Comparison of ENCODE assay signal across 26 mouse cellular contexts in genomic region chr17:46796743-46797142, GRCm38 (mm10). TPM values are rescaled to one million over a fixed set of nuclear protein-coding genes. Genes with fewer than 3 reads are reported as not detected.
"Had no signal": no experiment of that assay in that cellular context is flagged by ENCODE, and none has a peak within 500 bp of the region (broad histone marks: within the 10 kb centered on the region; RNA-seq: fewer than 3 reads in every experiment).

No protein-coding gene starts in this region.

- H3K4me3 ChIP-seq: liver, embryonic 13.5 days; liver, embryonic 15.5 days; lung, embryonic 15.5 days; midbrain, embryonic 10.5 days; midbrain, embryonic 12.5 days; midbrain, embryonic 15.5 days; myocyte; neural tube, embryonic 13.5 days; neural tube, embryonic 15.5 days; stomach, embryonic 15.5 days had no signal

- H3K9ac ChIP-seq: liver, embryonic 13.5 days; liver, embryonic 15.5 days; liver, postnatal 0 days; lung, embryonic 15.5 days; midbrain, embryonic 12.5 days; midbrain, embryonic 15.5 days; neural tube, embryonic 13.5 days; neural tube, embryonic 15.5 days; stomach, embryonic 15.5 days had no signal

- ATAC-seq: liver, postnatal 0 days; lung, postnatal 0 days; midbrain, embryonic 15.5 days had no signal

- DNase-seq: liver, embryonic 13.5 days; liver, postnatal 0 days; lung, adult 2 months; lung, postnatal 4 days; retina, postnatal 1 day; right cerebral cortex, adult 18-20 months; right cerebral cortex, postnatal 25 days; right cerebral cortex, postnatal 4 days; spleen, adult 18-20 months; thymus, adult 2 months; thymus, postnatal 25 days; thymus, postnatal 4 days had no signal

- H3K27me3 ChIP-seq: liver, embryonic 13.5 days; liver, embryonic 15.5 days; lung, embryonic 15.5 days; midbrain, embryonic 12.5 days; midbrain, embryonic 15.5 days; neural tube, embryonic 13.5 days; neural tube, embryonic 15.5 days; stomach, embryonic 15.5 days had no signal

- H3K4me2 ChIP-seq: liver, embryonic 13.5 days; liver, embryonic 15.5 days; lung, embryonic 15.5 days; midbrain, embryonic 12.5 days; midbrain, embryonic 15.5 days; neural tube, embryonic 13.5 days; neural tube, embryonic 15.5 days; stomach, embryonic 15.5 days had no signal

- H3K4me1 ChIP-seq: lung, embryonic 15.5 days; midbrain, embryonic 12.5 days; midbrain, embryonic 15.5 days; neural tube, embryonic 15.5 days; stomach, embryonic 15.5 days had no signal

- H3K27ac ChIP-seq: liver, embryonic 13.5 days; liver, embryonic 15.5 days; lung, embryonic 15.5 days; midbrain, embryonic 12.5 days; midbrain, embryonic 15.5 days; neural tube, embryonic 13.5 days; neural tube, embryonic 15.5 days; stomach, embryonic 15.5 days; stomach, postnatal 0 days had no signal

- H3K9me3 ChIP-seq: liver, embryonic 13.5 days; liver, embryonic 15.5 days; lung, embryonic 15.5 days; midbrain, embryonic 10.5 days; midbrain, embryonic 12.5 days; midbrain, embryonic 15.5 days; neural tube, embryonic 13.5 days; neural tube, embryonic 15.5 days; stomach, embryonic 15.5 days had no signal

RNA-seq across cellular contexts. Expression of gene Ptcra, which starts 33.2 kb away (rescaled TPM):
- total RNA-seq: megakaryocyte-erythroid progenitor cell, adult 5-6 weeks; midbrain, postnatal 0 days had no signal
- polyA plus RNA-seq: lung, adult 2 months; lung, postnatal 0 days; small intestine, adult 2 months had no signal
